Mouse (Mus musculus) gastrocnemius, postnatal 10 days (tissue): ENCODE data around the gene Tgds. TPM values are rescaled to one million over a fixed set of nuclear protein-coding genes. Genes with fewer than 3 reads are reported as not detected.
"Not testable (repeated sequence)": the region's sequence is repeated elsewhere in the genome, so short reads cannot be mapped to it uniquely, and the experiment has no call there.

Experiments used
- DNase-seq: peaks from one replicate; pipeline ENCODE4 v3.0.0; 2021; ENCODE audit warnings: mixed read lengths
- total RNA-seq, 2 experiments: library from RNA; stranded (reverse); gene quantifications; 2 replicates each; pipeline ENCODE4 v1.2.3; 2021

Gene Tgds
- total RNA-seq, 2 experiments from 2014 or later, result 9.7 to 12.6 TPM

DNA sequence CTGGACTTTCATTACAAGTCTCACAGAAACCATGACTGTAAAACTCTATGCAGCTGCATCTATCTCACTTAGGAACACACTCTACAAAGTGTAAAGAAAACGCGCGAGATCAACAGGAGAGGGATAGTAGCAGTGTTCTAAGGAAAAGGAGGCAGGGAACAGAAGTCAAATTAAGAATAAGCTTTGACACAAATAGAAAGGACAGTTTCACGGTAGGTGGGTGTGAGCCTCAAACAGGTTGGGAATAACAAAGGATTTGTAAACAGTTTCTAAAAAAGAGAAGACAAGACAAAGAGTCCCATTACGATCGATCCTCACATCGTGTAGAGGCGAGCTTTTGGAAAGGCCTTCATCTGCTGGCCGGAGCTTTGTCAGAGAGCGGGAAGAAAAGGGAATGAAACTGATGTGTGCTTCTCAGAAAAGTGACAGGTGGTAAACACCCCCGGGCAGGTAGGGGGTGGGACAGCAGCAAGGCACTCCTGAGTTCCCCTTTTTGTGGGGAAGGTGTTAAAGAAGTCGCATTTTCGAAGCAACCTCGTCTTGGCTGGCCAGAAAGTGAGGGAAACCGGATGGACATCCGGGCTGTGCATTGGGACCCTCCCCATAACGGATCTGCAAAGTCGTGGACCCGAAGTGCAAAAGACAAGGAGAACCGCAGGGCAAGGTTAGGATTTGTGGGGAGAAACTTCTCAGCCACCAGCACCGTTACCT lies 469 bp downstream of the Tgds start:
- DNase-seq, result peak; percentile 13

- no peak for DNase-seq
Observed at GRCm38 (mm10) chr14:118131472-118131871, 1.1 kb downstream of the Tgds start.

DNA sequence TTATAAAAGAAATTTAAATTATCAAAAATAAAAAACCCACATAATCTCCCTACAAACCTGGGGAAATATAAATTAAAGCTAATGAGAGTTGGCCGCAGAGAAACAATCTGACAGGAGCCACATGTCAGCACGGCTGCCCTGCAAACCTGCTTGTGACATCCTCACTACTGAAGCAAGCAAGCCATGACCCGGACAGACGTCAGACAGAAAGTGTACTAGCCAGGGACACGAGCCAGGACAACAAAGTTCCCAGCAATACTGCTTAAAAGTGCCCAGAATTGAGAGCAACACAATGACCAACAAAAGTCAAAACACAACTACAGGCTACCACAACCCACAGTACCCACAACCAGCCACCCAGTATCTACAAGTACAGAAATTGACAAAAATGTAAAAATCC lies 6.3 kb downstream of the Tgds start:
- no peak for DNase-seq

DNA sequence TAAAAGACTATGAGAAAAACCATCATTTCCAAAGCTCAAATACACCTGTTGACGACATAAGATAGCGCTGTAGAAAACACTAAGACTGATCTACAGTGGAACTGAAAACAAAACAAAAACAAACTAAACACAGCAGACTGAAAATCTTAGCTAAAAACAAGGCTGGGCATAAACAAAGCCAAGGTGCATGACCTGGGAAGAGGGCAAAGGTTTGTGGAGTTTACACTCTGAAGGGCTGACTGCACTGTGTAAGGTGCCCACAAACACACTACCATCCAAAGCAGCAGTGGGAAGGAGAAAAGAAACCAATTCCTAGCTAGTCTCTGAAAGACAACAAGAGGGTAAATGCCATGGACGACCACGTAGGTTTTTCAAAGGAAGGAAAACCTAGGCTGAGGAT lies 7.8 kb downstream of the Tgds start:
- DNase-seq, result no peak

DNA sequence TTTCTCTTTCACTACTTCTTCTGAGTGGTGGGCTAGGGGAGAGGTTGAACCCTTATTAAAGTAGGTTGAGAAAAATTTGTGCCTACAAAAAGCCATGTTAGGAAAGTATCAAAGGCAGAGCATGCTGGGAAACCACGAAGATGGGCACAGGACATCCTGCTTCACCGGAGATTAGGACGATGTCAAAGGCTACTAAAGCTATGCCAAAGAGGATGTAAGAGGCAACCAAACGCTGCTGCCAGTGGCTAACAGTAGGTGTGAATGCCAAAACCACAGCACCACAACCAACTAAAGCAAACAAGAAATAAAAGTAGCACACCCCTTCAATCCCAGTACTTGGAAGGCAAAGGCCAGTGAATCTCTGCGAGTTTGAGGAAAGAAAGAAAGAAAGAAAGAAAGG lies 8.4 kb downstream of the Tgds start:
- DNase-seq, result no peak

DNA sequence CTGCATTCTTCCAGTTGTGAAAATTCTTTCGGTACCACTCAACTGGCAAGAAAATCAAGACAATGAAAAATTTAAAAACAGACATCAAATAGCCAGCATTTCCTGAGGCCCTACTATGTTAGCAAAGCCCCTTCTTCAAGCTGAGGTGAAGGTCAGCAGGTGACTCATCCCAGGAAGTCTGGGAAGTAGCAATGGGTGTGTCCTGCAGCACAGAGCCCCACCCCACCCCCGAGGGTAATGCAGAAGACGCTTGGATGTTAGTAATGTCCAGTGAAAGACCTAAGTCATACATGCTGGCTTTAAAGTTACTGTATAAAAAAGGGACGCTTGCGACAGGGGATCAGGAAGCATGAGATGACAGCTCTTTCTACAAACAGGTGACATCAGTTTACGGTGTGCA lies 19.4 kb downstream of the Tgds start:
- no peak for DNase-seq

- DNase-seq, result not testable (repeated sequence)
Observed at GRCm38 (mm10) chr14:118107479-118107878, 25.1 kb downstream of the Tgds start.

DNA sequence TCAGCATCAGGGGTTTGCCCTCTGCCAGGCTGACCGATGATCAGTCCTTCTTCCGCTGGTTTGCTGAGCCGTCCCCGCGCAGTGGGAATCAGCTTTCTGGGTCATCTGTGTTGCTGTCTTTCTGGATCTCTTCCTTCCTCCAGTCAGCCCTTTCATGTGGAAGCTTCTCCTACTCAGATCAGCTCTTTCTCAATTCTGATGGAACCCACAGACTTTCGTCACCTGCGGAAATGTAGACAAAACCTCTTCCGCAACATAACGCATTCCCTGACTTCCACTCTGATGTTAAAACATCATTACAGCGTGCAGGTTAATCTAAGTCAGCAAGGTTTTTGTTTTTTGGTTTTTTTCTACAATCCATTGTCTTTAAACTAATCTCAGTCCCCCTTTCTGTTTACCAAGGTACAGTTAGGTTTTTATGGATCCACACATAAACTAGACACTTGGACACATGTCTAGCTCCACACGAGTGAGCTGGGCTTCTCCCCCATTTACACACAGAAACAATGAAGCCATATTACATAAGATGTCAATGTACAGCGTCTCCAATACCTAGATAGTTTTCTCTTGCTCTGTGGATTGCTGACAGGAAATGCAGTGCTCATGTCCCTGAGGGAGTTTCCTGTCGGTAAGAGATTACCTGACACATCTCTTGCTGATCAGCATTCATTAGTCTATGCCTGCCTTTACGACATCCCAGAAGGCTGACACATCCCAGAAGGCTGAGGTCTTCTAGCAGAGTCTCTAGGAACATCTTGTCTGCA lies 31.1 kb downstream of the Tgds start:
- no peak for DNase-seq

DNA sequence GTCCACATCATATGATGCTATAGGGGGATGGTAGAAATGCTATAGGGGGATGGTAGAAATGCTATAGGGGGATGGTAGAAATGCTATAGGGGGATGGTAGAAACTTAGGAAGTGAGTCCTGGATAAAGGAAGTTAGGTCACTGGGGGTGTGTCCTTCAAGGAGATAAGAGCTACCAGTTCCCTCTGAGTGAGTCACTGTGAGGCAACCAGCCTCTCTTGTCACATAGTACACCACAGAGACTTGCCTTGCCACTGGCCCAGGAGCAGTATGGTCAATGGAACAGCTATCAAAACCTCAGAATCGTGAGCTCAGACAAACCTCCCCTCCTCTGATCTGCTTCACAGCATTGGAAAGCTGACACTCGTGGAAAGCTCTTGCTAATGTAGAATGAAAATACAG lies 34.3 kb downstream of the Tgds start:
- DNase-seq, result no peak

DNA sequence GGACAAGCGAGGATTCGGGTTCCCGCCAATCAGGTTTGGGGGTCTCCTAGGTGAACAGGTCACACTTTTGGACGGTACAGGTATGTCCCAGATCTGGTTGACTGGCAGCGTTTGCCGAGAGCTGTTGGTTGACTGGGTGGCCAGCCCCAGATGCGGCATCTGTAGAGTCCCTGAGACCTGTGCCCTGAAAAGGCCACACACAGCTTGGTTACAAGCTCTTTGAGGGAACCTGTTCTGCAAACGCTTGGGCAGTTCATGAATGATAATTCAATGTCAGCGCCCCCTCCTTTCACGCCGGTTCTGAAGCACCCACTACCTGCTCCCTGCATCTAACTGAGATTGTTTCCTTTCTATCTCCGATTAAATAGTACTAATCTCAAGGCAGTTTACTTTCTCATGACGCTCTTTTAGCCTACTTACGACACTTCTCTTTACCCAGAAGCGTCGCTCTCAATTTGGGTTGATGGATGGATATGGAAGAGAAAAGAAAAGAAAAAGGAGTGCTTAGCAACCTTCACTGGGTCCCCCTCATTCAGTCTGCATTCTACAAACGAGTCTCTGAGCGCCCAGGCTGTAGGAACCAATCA lies 42.7 kb downstream of the Tgds start:
- no peak for DNase-seq

GRCm38 (mm10) chr14:118089215-118089805 lies 43.2 kb downstream of the Tgds start:
- DNase-seq, result peak; percentile 97

DNA sequence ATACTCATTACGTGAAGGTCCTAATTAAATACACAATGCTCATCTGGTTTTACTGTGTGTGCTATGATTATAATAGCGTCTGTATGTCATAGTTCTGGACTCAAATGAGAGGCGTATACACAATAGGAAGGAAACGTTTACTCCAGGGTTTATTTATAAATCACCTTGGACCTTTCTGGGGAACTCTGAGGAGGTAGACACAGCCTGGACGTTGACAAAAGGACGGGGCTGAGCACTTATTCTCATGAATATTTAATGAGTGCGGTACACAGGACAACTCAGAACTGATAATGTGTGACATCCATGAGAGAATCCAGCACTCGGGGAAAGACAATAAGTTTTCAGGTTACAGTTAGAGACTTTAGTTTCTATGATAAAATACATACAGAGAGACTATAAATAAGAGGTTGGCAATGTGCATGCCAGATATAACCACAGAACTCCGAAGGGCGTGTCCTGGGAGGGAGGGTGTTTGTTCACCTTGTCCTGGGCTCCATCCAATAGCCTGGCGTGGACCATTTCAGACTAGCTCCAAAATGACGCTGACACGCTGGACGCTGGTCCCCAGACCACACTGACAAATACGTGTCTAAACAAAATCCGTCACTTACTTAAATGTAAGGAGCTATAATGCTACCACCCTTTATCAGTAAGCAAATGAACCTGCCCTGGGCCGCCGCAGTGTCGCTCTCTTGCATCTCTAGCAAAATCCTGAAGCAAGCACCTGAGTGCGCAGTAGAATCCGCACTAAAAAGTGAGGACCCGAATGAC lies 43.9 kb downstream of the Tgds start:
- DNase-seq, result no peak

GRCm38 (mm10) chr14:118086271-118087035 lies 46.1 kb downstream of the Tgds start:
- DNase-seq, result no peak

GRCm38 (mm10) chr14:118083851-118084250 lies 48.7 kb downstream of the Tgds start:
- DNase-seq, result no peak

DNA sequence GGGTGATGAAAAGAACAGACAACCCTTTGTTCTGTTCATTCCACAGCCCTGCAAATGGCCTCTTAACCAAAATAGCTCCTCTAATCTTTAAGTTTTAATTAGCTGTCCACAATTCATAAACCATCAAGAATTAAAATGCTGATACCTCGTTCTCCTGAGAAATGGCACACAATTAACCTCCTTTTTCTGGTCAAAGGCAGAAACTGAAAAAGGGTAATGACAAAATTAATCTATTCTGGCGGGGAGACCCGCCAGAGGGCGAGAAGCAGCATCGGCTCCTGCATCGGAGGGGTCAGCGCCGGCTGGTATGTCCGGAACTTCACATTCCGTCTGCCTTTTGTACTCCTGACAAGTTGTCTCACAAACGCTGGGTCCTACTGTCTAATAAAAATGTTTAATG lies 51.9 kb downstream of the Tgds start:
- no peak for DNase-seq

GRCm38 (mm10) chr14:118070100-118070499 lies 62.5 kb downstream of the Tgds start:
- no peak for DNase-seq

DNA sequence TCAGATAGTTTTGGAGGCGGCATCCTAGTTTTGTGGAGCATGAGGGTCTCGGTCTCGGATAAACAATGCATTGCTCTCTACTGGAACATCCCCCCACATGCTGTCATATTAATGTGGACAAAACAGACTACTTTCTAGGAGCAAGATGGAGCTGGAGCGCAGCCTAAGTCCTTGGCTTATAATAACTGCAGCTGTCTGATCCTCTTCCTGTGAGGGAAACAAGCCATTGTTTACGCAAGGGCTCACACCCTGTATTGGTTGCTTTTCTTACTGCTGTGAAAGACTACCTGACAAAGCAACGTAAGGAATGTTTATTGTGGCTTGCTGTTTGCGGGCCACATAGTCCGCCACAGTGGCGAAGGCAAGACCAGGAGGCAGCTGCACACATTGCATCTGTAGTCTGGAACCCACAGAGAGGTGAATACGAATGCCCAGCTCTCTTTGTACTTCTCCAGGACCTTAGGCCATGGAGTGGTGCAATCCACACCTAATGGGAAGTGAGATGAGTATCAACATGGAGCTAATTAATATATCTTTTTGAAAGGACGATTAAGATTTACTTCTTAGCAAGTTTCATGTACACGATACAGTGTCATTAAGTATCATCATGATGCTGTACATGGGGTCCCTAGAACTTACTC lies 63.0 kb downstream of the Tgds start:
- DNase-seq, result no peak
